Mouse (Mus musculus) C2C12 (cell line): ENCODE results near the gene Osbp.

Experiments used
- CEBPB ChIP-seq: IDR thresholded peaks from one replicate; pipeline ENCODE4 v1.6.1; 2011; ENCODE audit warnings: low read depth, mild to moderate bottlenecking, control low read depth, moderate library complexity
- CTCF ChIP-seq: IDR thresholded peaks from one replicate; pipeline ENCODE4 v1.5.1; 2011; ENCODE audit not compliant: control insufficient read depth, insufficient read depth, insufficient read length
- FOSL1 ChIP-seq: IDR thresholded peaks from one replicate; pipeline ENCODE4 v1.8.0; 2011; ENCODE audit warnings: mild to moderate bottlenecking, low read length; ENCODE audit not compliant: poor library complexity, insufficient read depth, severe bottlenecking
- MAX ChIP-seq: IDR thresholded peaks from one replicate; pipeline ENCODE4 v1.6.1; 2011; ENCODE audit warnings: mild to moderate bottlenecking, control low read depth
- MYOD1 ChIP-seq: IDR thresholded peaks from one replicate; pipeline ENCODE4 v1.6.1; 2011; ENCODE audit warnings: low read depth; ENCODE audit not compliant: control insufficient read depth, insufficient read length
- MYOG ChIP-seq: IDR thresholded peaks from one replicate; pipeline ENCODE4 v1.6.1; 2011; ENCODE audit not compliant: control insufficient read depth, insufficient read length; ENCODE audit errors: extremely low read depth
- USF1 ChIP-seq: IDR thresholded peaks from one replicate; pipeline ENCODE4 v1.6.1; 2011; ENCODE audit warnings: low read depth, mild to moderate bottlenecking, control low read depth, moderate library complexity

DNA sequence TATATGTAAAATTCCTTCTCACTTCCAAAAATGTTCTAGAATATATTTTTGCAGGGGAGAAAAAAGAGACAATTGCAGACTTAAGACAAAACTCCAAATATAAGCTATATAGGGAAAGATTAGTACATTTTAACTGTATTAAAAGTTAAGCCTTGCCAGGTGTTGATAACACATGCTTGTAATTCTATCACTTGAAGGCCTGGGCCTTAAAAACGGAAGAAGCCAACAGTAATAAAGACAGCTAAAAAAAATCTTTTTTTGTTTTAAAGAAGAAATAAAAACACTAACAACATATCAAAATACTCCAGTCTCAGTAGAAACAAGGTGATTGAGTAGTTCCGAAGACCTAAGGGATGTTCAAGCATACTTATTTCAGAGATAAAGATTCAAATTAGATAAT lies 39.4 kb upstream of the Osbp start:
- TF ChIP-seq CTCF, result no peak
- TF ChIP-seq CEBPB, result no peak
- no peak for TF ChIP-seq MAX
- TF ChIP-seq FOSL1, result no peak
- no peak for TF ChIP-seq MYOG
- TF ChIP-seq USF1, result no peak
- TF ChIP-seq MYOD1, result no peak
